Mouse (Mus musculus): ENCODE data around the gene Trhde.

Gene Trhde
- long read RNA-seq, experiment 1: 0 reads
- long read RNA-seq, experiment 2: 0 reads

GRCm38 (mm10) chr10:114802161-114802651, at the start of gene Trhde:
Gene Trhde, minus strand, starts transcription at chr10:114802307.
- intact Hi-C loops (cut with DNase I): no loop called here

- intact Hi-C loops (cut with DNase I): no loop called here
Measured at GRCm38 (mm10) chr10:114841966-114842365, 39.9 kb upstream of the Trhde start.

- intact Hi-C loops (cut with DNase I): no loop called here
Measured at GRCm38 (mm10) chr10:114841440-114841839, 39.3 kb upstream of the Trhde start.

GRCm38 (mm10) chr10:114831313-114831712, 29.2 kb upstream of the Trhde start:
- intact Hi-C loops (cut with DNase I): no loop called here

GRCm38 (mm10) chr10:114808799-114809198, 6.7 kb upstream of the Trhde start:
- intact Hi-C loops (cut with DNase I): no loop called here

- intact Hi-C loops (cut with DNase I): no loop called here
Measured at GRCm38 (mm10) chr10:114805884-114806283, 3.8 kb upstream of the Trhde start.

GRCm38 (mm10) chr10:114801457-114802160, 498 bp downstream of the Trhde start:
- intact Hi-C loops (cut with DNase I): no loop called here

- intact Hi-C loops (cut with DNase I): no loop called here
Measured at GRCm38 (mm10) chr10:114800331-114801304, 1.5 kb downstream of the Trhde start.

GRCm38 (mm10) chr10:114799481-114799880, 2.6 kb downstream of the Trhde start:
- intact Hi-C loops (cut with DNase I): no loop called here

- intact Hi-C loops (cut with DNase I): no loop called here
Measured at GRCm38 (mm10) chr10:114798788-114799187, 3.3 kb downstream of the Trhde start.

- intact Hi-C loops (cut with DNase I): no loop called here
Measured at GRCm38 (mm10) chr10:114798218-114798617, 3.9 kb downstream of the Trhde start.

- intact Hi-C loops (cut with DNase I): no loop called here
Measured at GRCm38 (mm10) chr10:114797664-114798063, 4.4 kb downstream of the Trhde start.

- intact Hi-C loops (cut with DNase I): no loop called here
Measured at GRCm38 (mm10) chr10:114796872-114797271, 5.2 kb downstream of the Trhde start.

- intact Hi-C loops (cut with DNase I): no loop called here
Measured at GRCm38 (mm10) chr10:114794214-114794613, 7.9 kb downstream of the Trhde start.

GRCm38 (mm10) chr10:114765914-114766313, 36.2 kb downstream of the Trhde start:
- intact Hi-C loops (cut with DNase I): no loop called here

- intact Hi-C loops (cut with DNase I): no loop called here
Measured at GRCm38 (mm10) chr10:114762125-114762524, 40.0 kb downstream of the Trhde start.

GRCm38 (mm10) chr10:114759240-114759639, 42.9 kb downstream of the Trhde start:
- intact Hi-C loops (cut with DNase I): no loop called here

- intact Hi-C loops (cut with DNase I): no loop called here
Measured at GRCm38 (mm10) chr10:114758614-114759013, 43.5 kb downstream of the Trhde start.

- intact Hi-C loops (cut with DNase I): no loop called here
Measured at GRCm38 (mm10) chr10:114742755-114743705, 59.1 kb downstream of the Trhde start.

GRCm38 (mm10) chr10:114739916-114740315, 62.2 kb downstream of the Trhde start:
- intact Hi-C loops (cut with DNase I): no loop called here

GRCm38 (mm10) chr10:114737581-114737980, 64.5 kb downstream of the Trhde start:
- intact Hi-C loops (cut with DNase I): no loop called here

Measured in adrenal gland (tissue).